Mouse (Mus musculus) forebrain, embryonic 12.5 days (tissue): Measurements from ENCODE around the gene Tbx15. TPM values are rescaled to one million over a fixed set of nuclear protein-coding genes. Genes with fewer than 3 reads are reported as not detected.

Experiments
- ATAC-seq: fragments of 200-750 bp; cut with Nextera tagmentation; 2 replicates; pipeline ENCODE4 v1.8.0; 2017; ENCODE audit warnings: moderate TSS enrichment; ENCODE audit not compliant: low FRiP score
- H3K27ac ChIP-seq: fragments of 300-500 bp; sonication (generic); 2 replicates; pipeline ENCODE4 v1.5.1; 2016; ENCODE audit warnings: mild to moderate bottlenecking
- H3K27me3 ChIP-seq: fragments of 300-500 bp; sonication (generic); 2 replicates; pipeline ENCODE4 v1.6.1; 2016; ENCODE audit warnings: mild to moderate bottlenecking
- H3K36me3 ChIP-seq: fragments of 300-500 bp; sonication (generic); replicated peaks from 2 replicates; pipeline ENCODE4 v1.6.1; 2016; ENCODE audit warnings: mild to moderate bottlenecking
- H3K4me1 ChIP-seq: fragments of 300-500 bp; sonication (generic); 2 replicates; pipeline ENCODE4 v1.6.1; 2016
- H3K4me2 ChIP-seq: fragments of 300-500 bp; sonication (generic); 2 replicates; pipeline ENCODE4 v1.6.1; 2016; ENCODE audit warnings: mild to moderate bottlenecking, moderate library complexity
- H3K4me3 ChIP-seq: fragments of 300-500 bp; sonication (generic); replicated peaks from 2 replicates; pipeline ENCODE4 v1.5.1; 2016; ENCODE audit warnings: mild to moderate bottlenecking
- H3K9ac ChIP-seq: fragments of 300-500 bp; sonication (generic); 2 replicates; pipeline ENCODE4 v1.6.1; 2016; ENCODE audit warnings: mild to moderate bottlenecking
- H3K9me3 ChIP-seq: fragments of 300-500 bp; sonication (generic); 2 replicates; pipeline ENCODE4 v1.6.1; 2016
- WGBS: fragments of 180-500 bp; shearing (Covaris S2); methylation state at CpG from one replicate; pipeline ENCODE4 v1.1.7; 2016; 5-methylcytosine and 5-hydroxymethylcytosine counted together
- polyA plus RNA-seq: library from polyadenylated mRNA; unstranded; fragments of >200 nt; fragmentation: Nextera tagmentation; extraction: Ambion mirVana; gene quantifications from 2 replicates; pipeline ENCODE4 v1.2.1, GENCODE M21; 2016

Gene Tbx15
- polyA plus RNA-seq, 1 experiment from 2014 or later: 2.4 TPM

DNA sequence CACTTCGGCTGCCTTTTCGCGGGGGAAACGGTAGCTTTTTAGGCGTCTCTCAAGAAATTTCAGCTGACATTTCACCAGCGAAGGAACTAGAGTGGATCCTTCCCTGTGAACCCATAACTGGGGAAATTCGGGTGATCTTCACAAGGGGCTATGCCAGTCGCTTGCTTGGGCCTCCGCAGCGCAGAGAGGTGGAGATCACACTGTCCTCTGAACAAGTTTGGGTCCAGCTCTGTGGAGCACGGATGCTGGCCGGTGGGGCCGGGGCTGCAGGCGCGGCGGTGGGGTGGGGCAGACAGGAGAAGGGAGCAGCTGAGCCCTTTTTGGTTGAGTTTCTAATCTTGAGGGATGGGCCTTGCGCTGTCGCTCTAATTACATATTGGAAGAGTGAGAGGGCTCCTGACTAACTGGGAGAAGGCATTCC lies 21.2 kb downstream of the Tbx15 start:
- Histone ChIP-seq H3K9me3 (no peaks in the 10 kb centered on the region), H3K27ac (no peak overlapping the region), H3K9ac (no peak overlapping the region), H3K4me1 (peaks cover 5% of the 10 kb centered on the region; the same call in 1 of the 2 replicates), H3K4me2 (no peak overlapping the region), H3K4me3 (no peak overlapping the region), H3K36me3 (no peaks in the 10 kb centered on the region), H3K27me3 (peaks cover 92% of the 10 kb centered on the region)
- WGBS: 1% methylated on average over 18 of the region's 18 CpGs
- no peak for ATAC-seq

DNA sequence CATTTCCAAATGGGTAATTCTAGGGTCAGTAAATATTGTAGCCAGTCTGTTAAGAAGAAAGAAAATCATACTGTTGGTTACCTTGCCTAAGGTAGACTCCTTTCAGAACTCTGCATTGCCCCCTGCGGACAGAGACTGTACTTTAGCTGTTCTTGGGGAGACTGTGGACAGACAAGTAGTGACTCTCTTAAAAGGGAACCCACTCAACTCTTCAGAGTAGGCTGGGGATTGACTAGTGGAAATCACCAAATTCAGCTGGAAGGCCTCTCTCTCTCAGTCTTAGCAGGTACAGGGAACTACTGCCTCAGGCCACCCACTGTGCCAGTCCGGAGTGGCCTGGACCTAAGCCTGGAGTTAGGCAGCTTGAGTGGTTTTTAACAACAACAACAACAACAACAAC lies 21.8 kb downstream of the Tbx15 start:
- Histone ChIP-seq H3K4me2 (no peak overlapping the region), H3K27me3 (peaks cover 92% of the 10 kb centered on the region), H3K36me3 (no peaks in the 10 kb centered on the region), H3K9ac (no peak overlapping the region), H3K9me3 (no peaks in the 10 kb centered on the region), H3K4me1 (peaks cover 2% of the 10 kb centered on the region; the same call in 1 of the 2 replicates), H3K4me3 (no peak overlapping the region), H3K27ac (no peak overlapping the region)
- WGBS: 0% methylated on average over 2 of the region's 2 CpGs
- no peak for ATAC-seq

- H3K9ac ChIP-seq: no peak overlapping the region
- H3K27me3 ChIP-seq: peaks cover 90% of the 10 kb centered on the region
- no peaks in the 10 kb centered on the region for H3K9me3 ChIP-seq
- WGBS: 7% methylated on average over 9 of the region's 9 CpGs
- H3K27ac ChIP-seq: no peak overlapping the region
- H3K36me3 ChIP-seq: no peaks in the 10 kb centered on the region
- no peak for ATAC-seq
- H3K4me3 ChIP-seq: no peak overlapping the region
- H3K4me2 ChIP-seq: no peak overlapping the region
- no peaks in the 10 kb centered on the region for H3K4me1 ChIP-seq
These were observed 23.3 kb downstream of the Tbx15 start for GRCm38 (mm10) chr3:99263471-99263903.

DNA sequence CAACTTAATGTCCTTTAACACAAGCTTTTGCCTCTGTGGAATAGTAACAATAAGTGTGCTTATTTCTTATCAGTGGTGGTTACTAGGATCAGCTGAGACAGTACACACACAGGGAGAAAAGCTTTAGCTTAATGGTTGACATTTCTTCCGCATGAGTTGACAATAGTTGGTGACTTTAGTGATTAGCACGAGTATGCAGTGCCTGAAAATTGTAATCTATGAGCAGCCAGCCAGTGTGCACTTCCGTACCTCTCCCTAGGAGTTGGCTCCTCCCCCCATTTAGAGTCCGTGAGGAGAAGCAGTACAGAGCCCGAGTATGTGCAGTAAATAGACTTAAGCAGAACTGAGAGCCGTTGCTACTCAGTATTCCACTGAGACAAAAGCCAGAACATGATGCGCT lies 24.5 kb downstream of the Tbx15 start:
- Histone ChIP-seq H3K4me2 (no peak overlapping the region), H3K27ac (no peak overlapping the region), H3K27me3 (peaks cover 88% of the 10 kb centered on the region), H3K4me3 (no peak overlapping the region), H3K4me1 (no peaks in the 10 kb centered on the region), H3K36me3 (no peaks in the 10 kb centered on the region), H3K9me3 (no peaks in the 10 kb centered on the region), H3K9ac (no peak overlapping the region)
- ATAC-seq: 0 out of 2 replicates have a peak, but pooled peaks have one; percentile 27
- 15% methylated on average over 7 of the region's 7 CpGs for WGBS

DNA sequence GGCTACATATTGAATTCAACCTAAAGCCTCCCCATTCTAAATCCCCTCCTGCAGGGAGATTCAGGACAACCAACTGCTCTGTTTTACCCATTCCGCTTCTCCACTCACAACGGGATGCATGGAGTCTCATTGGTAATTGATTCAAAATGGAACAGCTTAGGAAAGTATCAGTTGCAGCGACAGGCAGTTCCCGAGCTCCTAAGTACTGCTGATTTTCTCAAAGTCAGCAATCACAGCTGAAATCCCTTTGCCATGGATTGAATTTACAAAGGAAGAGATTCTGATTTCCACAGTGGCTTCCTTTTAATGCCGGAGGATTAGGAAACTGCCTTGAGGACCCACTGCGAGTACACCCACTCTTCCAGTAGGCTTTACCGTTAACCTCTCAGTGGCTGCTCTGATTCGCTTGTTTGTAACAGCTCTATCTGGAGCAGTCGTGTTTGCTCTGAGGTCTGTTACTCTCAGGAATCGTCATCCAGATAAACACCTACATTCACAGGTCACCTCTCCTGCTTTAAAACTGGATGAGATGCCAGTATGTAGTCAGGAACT lies 26.6 kb downstream of the Tbx15 start:
- H3K9me3 ChIP-seq: no peaks in the 10 kb centered on the region
- H3K9ac ChIP-seq: no peak overlapping the region
- ATAC-seq: no peak
- no peak overlapping the region for H3K4me3 ChIP-seq
- no peak overlapping the region for H3K4me2 ChIP-seq
- WGBS: 27% methylated on average over 10 of the region's 10 CpGs
- H3K4me1 ChIP-seq: no peaks in the 10 kb centered on the region
- H3K27me3 ChIP-seq: peaks cover 71% of the 10 kb centered on the region
- H3K36me3 ChIP-seq: no peaks in the 10 kb centered on the region
- H3K27ac ChIP-seq: no peak overlapping the region

DNA sequence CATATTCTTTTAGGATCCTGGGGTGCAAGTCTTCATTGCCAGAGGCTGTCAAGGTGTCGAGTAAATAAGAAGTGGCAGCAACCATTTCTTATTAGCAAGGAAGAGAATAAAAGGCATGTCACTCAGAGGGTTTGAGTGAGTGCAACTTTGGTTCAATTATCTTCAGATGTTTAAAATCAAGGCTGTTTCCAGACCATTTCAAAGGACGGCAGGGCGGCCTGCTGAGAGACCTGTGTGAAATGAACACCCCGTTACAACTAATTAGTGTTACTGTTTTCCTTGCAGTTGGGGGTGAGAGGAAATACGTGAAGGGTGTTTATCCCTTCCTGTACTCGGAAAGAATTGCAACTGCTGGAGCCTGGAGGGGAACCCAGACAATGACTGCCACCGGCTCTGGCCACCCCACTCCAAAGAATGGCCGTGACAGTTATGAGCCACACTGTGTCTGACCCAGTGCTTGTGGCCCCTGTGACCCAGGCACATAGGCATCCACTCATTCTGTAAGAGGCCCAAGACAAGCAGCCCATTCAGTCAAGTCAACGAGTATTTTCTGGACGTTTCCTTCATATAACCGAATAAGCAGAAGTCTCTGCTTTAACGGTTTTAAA lies 37.9 kb downstream of the Tbx15 start:
- Histone ChIP-seq H3K27me3 (peaks cover 13% of the 10 kb centered on the region), H3K36me3 (no peaks in the 10 kb centered on the region), H3K27ac (no peak overlapping the region), H3K4me1 (no peaks in the 10 kb centered on the region), H3K9me3 (no peaks in the 10 kb centered on the region), H3K4me3 (no peak overlapping the region), H3K4me2 (no peak overlapping the region), H3K9ac (no peak overlapping the region)
- ATAC-seq: no peak
- 24% methylated on average over 12 of the region's 12 CpGs for WGBS

DNA sequence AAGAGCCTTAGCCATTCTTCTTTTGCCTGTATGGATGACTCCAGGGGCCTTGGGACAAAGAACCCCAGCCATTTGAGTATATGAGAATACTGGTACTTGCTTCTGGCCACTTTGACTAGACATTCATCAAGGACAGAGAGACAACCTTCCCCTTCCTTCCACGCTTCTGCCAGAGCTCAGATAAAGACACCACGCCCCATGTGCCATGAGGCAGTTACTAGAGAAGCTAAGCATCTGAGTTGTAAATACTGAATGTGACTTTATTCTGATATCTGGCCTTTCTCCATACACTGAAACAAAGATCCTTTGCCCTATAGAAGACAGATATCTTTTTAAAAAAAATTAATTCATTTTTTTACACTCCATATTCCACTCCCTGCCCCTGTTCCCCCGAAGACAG lies 39.5 kb downstream of the Tbx15 start:
- 86% methylated on average over 3 of the region's 3 CpGs for WGBS
- no peak overlapping the region for H3K4me3 ChIP-seq
- ATAC-seq: no peak

DNA sequence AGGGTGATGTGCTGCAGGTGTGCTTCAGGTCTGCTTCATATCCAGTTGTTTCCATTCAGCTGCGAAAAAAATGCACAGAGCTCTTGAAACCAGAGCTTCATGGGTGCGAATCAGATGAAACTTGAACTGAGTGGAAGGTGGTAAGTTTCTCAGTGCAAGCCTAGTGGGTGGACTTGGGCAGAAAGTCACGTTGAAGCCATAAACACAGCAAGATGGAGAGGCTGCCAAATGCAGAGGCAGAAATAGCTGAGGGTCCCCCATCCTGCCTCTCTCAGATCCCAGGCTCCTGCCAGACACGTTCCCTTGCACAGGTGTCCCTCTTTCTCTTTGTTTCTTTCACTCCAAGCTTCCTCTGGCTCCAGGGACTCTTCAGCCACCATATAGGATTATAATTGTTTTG lies 41.3 kb downstream of the Tbx15 start:
- no peak for ATAC-seq
- Histone ChIP-seq H3K27me3 (peaks cover 9% of the 10 kb centered on the region), H3K4me3 (no peak overlapping the region), H3K9me3 (no peaks in the 10 kb centered on the region), H3K27ac (no peak overlapping the region), H3K4me2 (no peak overlapping the region), H3K36me3 (no peaks in the 10 kb centered on the region), H3K4me1 (no peaks in the 10 kb centered on the region), H3K9ac (no peak overlapping the region)
- WGBS: 77% methylated on average over 4 of the region's 4 CpGs

More for the DNA sequence above, 39.5 kb downstream of the Tbx15 start:
- Histone ChIP-seq H3K36me3 (no peaks in the 10 kb centered on the region), H3K27ac (no peak overlapping the region), H3K27me3 (peaks cover 13% of the 10 kb centered on the region), H3K9me3 (no peaks in the 10 kb centered on the region), H3K4me1 (no peaks in the 10 kb centered on the region), H3K9ac (no peak overlapping the region), H3K4me2 (no peak overlapping the region)

DNA sequence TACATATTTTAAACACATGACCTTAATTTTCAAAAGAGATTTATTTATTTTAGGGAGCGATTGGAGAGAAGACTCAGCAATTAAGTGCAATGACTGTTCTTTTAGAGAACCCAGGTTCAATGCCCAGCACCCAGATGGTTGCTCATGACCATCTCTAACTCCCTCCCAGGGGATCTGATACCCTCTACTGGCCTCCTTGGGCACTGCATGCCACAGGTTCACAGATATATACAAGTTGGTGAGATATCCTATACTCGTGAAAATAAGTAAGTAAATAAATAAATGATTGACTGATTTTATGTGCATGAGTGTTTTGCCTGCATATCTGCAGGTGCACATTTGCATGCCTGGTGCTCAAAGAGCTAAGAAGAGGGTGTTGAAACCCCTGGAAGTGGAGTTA lies 48.1 kb downstream of the Tbx15 start:
- no peak overlapping the region for H3K27ac ChIP-seq
- ATAC-seq: no peak
- no peaks in the 10 kb centered on the region for H3K36me3 ChIP-seq
- H3K27me3 ChIP-seq: no peaks in the 10 kb centered on the region
- H3K9me3 ChIP-seq: no peaks in the 10 kb centered on the region
- H3K4me2 ChIP-seq: no peak overlapping the region
- 59% methylated on average over 2 of the region's 2 CpGs for WGBS
- H3K9ac ChIP-seq: no peak overlapping the region
- no peak overlapping the region for H3K4me3 ChIP-seq
- H3K4me1 ChIP-seq: 0 out of 2 replicates have a peak, but pooled peaks cover 6% of the 10 kb centered on the region

GRCm38 (mm10) chr3:99290064-99290702 lies 50.0 kb downstream of the Tbx15 start:
- no peaks in the 10 kb centered on the region for H3K27me3 ChIP-seq
- 0 out of 2 replicates have a peak, but pooled peaks cover 6% of the 10 kb centered on the region for H3K4me1 ChIP-seq
- H3K27ac ChIP-seq: no peak overlapping the region
- no peak for ATAC-seq
- no peaks in the 10 kb centered on the region for H3K36me3 ChIP-seq
- no peak overlapping the region for H3K4me2 ChIP-seq
- WGBS: 42% methylated on average over 6 of the region's 6 CpGs
- no peak overlapping the region for H3K9ac ChIP-seq
- H3K4me3 ChIP-seq: no peak overlapping the region
- H3K9me3 ChIP-seq: no peaks in the 10 kb centered on the region

DNA sequence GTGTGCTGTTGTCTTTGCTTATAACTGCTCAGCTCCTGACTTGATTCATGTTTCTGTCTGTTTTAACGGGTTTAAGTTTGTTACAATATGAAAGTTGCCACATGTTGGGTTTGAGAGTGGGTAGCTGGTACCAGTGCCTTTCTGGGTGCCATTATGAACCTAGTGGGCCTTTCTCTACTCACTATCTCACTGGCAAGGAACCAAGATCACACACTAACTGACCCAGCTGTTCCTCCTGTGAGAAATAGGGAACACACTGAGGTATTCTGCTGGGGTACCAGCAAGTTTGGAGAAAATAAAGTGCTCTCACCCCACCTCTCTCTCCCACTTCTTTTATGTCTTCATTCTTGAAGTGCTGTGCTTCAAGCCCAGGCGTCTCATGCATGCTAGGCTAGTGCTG lies 50.7 kb downstream of the Tbx15 start:
- WGBS: 85% methylated on average over 2 of the region's 2 CpGs
- no peak for ATAC-seq

GRCm38 (mm10) chr3:99291386-99291785 lies 51.2 kb downstream of the Tbx15 start:
- ATAC-seq: no peak
- Histone ChIP-seq H3K9ac (no peak overlapping the region), H3K4me1 (0 out of 2 replicates have a peak, but pooled peaks cover 6% of the 10 kb centered on the region), H3K9me3 (no peaks in the 10 kb centered on the region), H3K27ac (no peak overlapping the region), H3K27me3 (0 out of 2 replicates have a peak, but pooled peaks cover 3% of the 10 kb centered on the region), H3K36me3 (no peaks in the 10 kb centered on the region), H3K4me3 (no peak overlapping the region), H3K4me2 (no peak overlapping the region)

More for the DNA sequence above, 50.7 kb downstream of the Tbx15 start:
- H3K4me3 ChIP-seq: no peak overlapping the region
- 0 out of 2 replicates have a peak, but pooled peaks cover 6% of the 10 kb centered on the region for H3K4me1 ChIP-seq
- no peak overlapping the region for H3K9ac ChIP-seq
- no peaks in the 10 kb centered on the region for H3K9me3 ChIP-seq
- H3K4me2 ChIP-seq: no peak overlapping the region
- H3K36me3 ChIP-seq: no peaks in the 10 kb centered on the region
- no peaks in the 10 kb centered on the region for H3K27me3 ChIP-seq
- H3K27ac ChIP-seq: no peak overlapping the region
